19 mouse cellular contexts compared by ENCODE assay signal in genomic region chr7:128641571-128641970, GRCm38 (mm10). TPM values are rescaled to one million over a fixed set of nuclear protein-coding genes. Genes with fewer than 3 reads are reported as not detected.
A peak's percentile ranks its signal among the peaks of the same experiment; 100 is the strongest.
DNase-seq lines count a peak whose midpoint lies in the region; ATAC-seq and TF ChIP-seq lines count a peak whose summit lies in the region.
"Had no signal": no experiment of that assay in that cellular context is flagged by ENCODE, and none has a peak within 500 bp of the region (broad histone marks: within the 10 kb centered on the region; RNA-seq: fewer than 3 reads in every experiment).

No protein-coding gene starts in this region.

- H3K27me3 ChIP-seq in heart, embryonic 11.5 days (ENCODE audit: control insufficient read depth, insufficient read depth, low read length) = no peaks in the 10 kb centered on the region
- no peaks in the 10 kb centered on the region for H3K27me3 ChIP-seq in myocyte (ENCODE audit: control insufficient read depth, insufficient read depth, insufficient read length)
- H3K27me3 ChIP-seq: CH12.LX; embryonic facial prominence, embryonic 13.5 days; forebrain, embryonic 13.5 days; heart, embryonic 13.5 days; hindbrain, embryonic 15.5 days had no signal

- intact Hi-C loops in left cerebral cortex, postnatal 10 days (cut with DNase I) = no loop called here
- intact Hi-C loops in gastrocnemius, adult 2 months (cut with DNase I) = no loop called here

- H3K4me2 ChIP-seq in heart, embryonic 11.5 days = no peak overlapping the region
- no peak overlapping the region for H3K4me2 ChIP-seq in myocyte (ENCODE audit: low read depth)
- H3K4me2 ChIP-seq: embryonic facial prominence, embryonic 13.5 days; forebrain, embryonic 13.5 days; heart, embryonic 13.5 days; hindbrain, embryonic 15.5 days had no signal

- no peaks in the 10 kb centered on the region for H3K79me2 ChIP-seq in myocyte (ENCODE audit: control insufficient read depth, insufficient read depth)

- 81% methylated on average over 7 of the region's 7 CpGs for WGBS in heart, embryonic 11.5 days (ENCODE audit: insufficient replicate concordance)

- DNase-seq in heart, adult 11 months = peak; percentile 78
- peak; percentile 51 for DNase-seq in left cerebral cortex, adult 11 months (ENCODE audit: low spot score)
- DNase-seq in left cerebral cortex, postnatal 10 days (ENCODE audit: extremely low spot score in 1 of 2, low spot score in 2 of 2) = no peak
- peak; percentile 29 to 71 for DNase-seq in layer of hippocampus, adult 2 months (ENCODE audit: low spot score in 2 of 2)
- DNase-seq in gastrocnemius, adult 2 months = no peak
- DNase-seq in MN1 (ENCODE audit: low spot score) = no peak
- DNase-seq: adrenal gland, adult 8-10 months; adrenal gland, postnatal 36 days; cerebellum, adult 11 months; cerebellum, postnatal 25 days; gastrocnemius, postnatal 14 days; heart, postnatal 36 days had no signal

- no peak for TF ChIP-seq POLR2A in myocyte (IDR thresholded peaks at IDR 0.05; ENCODE audit: insufficient read length, low read depth)

- ATAC-seq in heart, embryonic 11.5 days (replicated peaks; ENCODE audit: insufficient number of reproducible peaks, low FRiP score, low TSS enrichment) = no peak
- ATAC-seq: forebrain, embryonic 13.5 days had no signal

- no peaks in the 10 kb centered on the region for H3K9me3 ChIP-seq in heart, embryonic 11.5 days (replicated peaks; ENCODE audit: control insufficient read depth, low read length)
- H3K9me3 ChIP-seq: embryonic facial prominence, embryonic 13.5 days; forebrain, embryonic 13.5 days; heart, embryonic 13.5 days; hindbrain, embryonic 15.5 days had no signal

- H3K9ac ChIP-seq in heart, embryonic 11.5 days (ENCODE audit: low read depth, low read length) = no peak overlapping the region
- H3K9ac ChIP-seq: embryonic facial prominence, embryonic 13.5 days; forebrain, embryonic 13.5 days; heart, embryonic 13.5 days; hindbrain, embryonic 15.5 days had no signal

- H3K27ac ChIP-seq in heart, embryonic 11.5 days (ENCODE audit: low read depth, low read length) = no peak overlapping the region
- peak overlapping the region; percentile 87 for H3K27ac ChIP-seq in layer of hippocampus, adult 2 months
- H3K27ac ChIP-seq in gastrocnemius, adult 2 months = no peak overlapping the region
- H3K27ac ChIP-seq: embryonic facial prominence, embryonic 13.5 days; forebrain, embryonic 13.5 days; heart, embryonic 13.5 days; hindbrain, embryonic 15.5 days had no signal

- no peak overlapping the region for H3K4me3 ChIP-seq in heart, embryonic 11.5 days (ENCODE audit: low read depth, low read length)
- H3K4me3 ChIP-seq in layer of hippocampus, adult 2 months = no peak overlapping the region
- no peak overlapping the region for H3K4me3 ChIP-seq in myocyte
- H3K4me3 ChIP-seq in gastrocnemius, adult 2 months = no peak overlapping the region
- H3K4me3 ChIP-seq: embryonic facial prominence, embryonic 13.5 days; forebrain, embryonic 13.5 days; heart, embryonic 13.5 days; hindbrain, embryonic 15.5 days had no signal

- H3ac ChIP-seq in myocyte (ENCODE audit: control insufficient read depth, insufficient read length) = no peak overlapping the region

- peaks cover 4% of the 10 kb centered on the region; the same call in 1 of the 2 replicates for H3K36me3 ChIP-seq in heart, embryonic 11.5 days (ENCODE audit: control insufficient read depth, insufficient read depth, low read length)
- H3K36me3 ChIP-seq in myocyte (ENCODE audit: control insufficient read depth, insufficient read depth) = no peaks in the 10 kb centered on the region

- H3K4me1 ChIP-seq in heart, embryonic 11.5 days (ENCODE audit: control insufficient read depth, insufficient read depth, low read length) = no peaks in the 10 kb centered on the region
- H3K4me1 ChIP-seq: embryonic facial prominence, embryonic 13.5 days; hindbrain, embryonic 15.5 days had no signal

- no peak for TF ChIP-seq CTCF in layer of hippocampus, adult 2 months (conservative IDR thresholded peaks at IDR 0.05)
- no peak for TF ChIP-seq CTCF in gastrocnemius, adult 2 months (IDR thresholded peaks at IDR 0.05)

TF ChIP-seq in myocyte, 11 proteins besides CTCF, POLR2A, EP300 and RAD21:
- TF ChIP-seq MYOD1 (IDR thresholded peaks at IDR 0.05; ENCODE audit: control insufficient read depth in 1 of 3, insufficient read length in 2 of 3, low read depth in 2 of 3) (peak in 2 of 3 experiments; percentile 19 to 50), TCF12 (IDR thresholded peaks at IDR 0.05; ENCODE audit: insufficient read depth, poor library complexity, severe bottlenecking) (no peak)

RNA-seq across cellular contexts. Expression of gene Inpp5f, which starts 30.4 kb away (rescaled TPM):
- polyA plus RNA-seq in heart, embryonic 11.5 days (2014; fragmentation: Nextera tagmentation; extraction: Ambion mirVana) = 16.7 and 18.6 TPM in 2 replicates
- 100 to 1,000 TPM; 267 to 278 TPM for total RNA-seq in left cerebral cortex, postnatal 10 days (2021)
- 100 to 1,000 TPM; 108 to 111 TPM for total RNA-seq in layer of hippocampus, adult 2 months (2021)
- polyA plus RNA-seq in myocyte (2012; fragmentation: generic; extraction: Trizol) = 3.6 TPM
- 1 to 10 TPM; 2.8 to 3.1 TPM for total RNA-seq in gastrocnemius, adult 2 months (2021)

Comparison
In these comparisons a context has a peak if more than half of its experiments do, and no peak if none do; other contexts are left out.
1. DNase-seq: peak in heart, adult 11 months (single experiment), left cerebral cortex, adult 11 months (single experiment) and layer of hippocampus, adult 2 months (2 of 2); none in left cerebral cortex, postnatal 10 days (0 of 2), gastrocnemius, adult 2 months (single experiment) and MN1 (single experiment).
2. RNA of gene Inpp5f, which starts 30.4 kb away (total RNA-seq): 267 to 278 TPM in left cerebral cortex, postnatal 10 days and 108 to 111 TPM in layer of hippocampus, adult 2 months; 2.8 to 3.1 TPM in gastrocnemius, adult 2 months; every median in the first group is over 10 times any median in the second.